Mouse (Mus musculus) hindbrain, postnatal 0 days (tissue): Measurements from ENCODE around the gene Ucn. TPM values are rescaled to one million over a fixed set of nuclear protein-coding genes. Genes with fewer than 3 reads are reported as not detected.

Experiments
- ATAC-seq: fragments of 200-750 bp; cut with Nextera tagmentation; 2 replicates; pipeline ENCODE4 v1.8.0; 2017; ENCODE audit warnings: mild to moderate bottlenecking, moderate TSS enrichment, moderate library complexity
- DNase-seq: peaks from one replicate; pipeline ENCODE4 v3.0.0-alpha.2; 2015; ENCODE audit warnings: low spot score
- H3K27ac ChIP-seq: fragments of 300-500 bp; sonication (generic); 2 replicates; pipeline ENCODE4 v1.5.1; 2014; ENCODE audit warnings: mild to moderate bottlenecking
- H3K27me3 ChIP-seq: fragments of 300-500 bp; sonication (generic); 2 replicates; pipeline ENCODE4 v1.6.1; 2014; ENCODE audit warnings: low read length, mixed read lengths; ENCODE audit not compliant: insufficient read depth
- H3K36me3 ChIP-seq: fragments of 300-500 bp; sonication (generic); 2 replicates; pipeline ENCODE4 v1.6.1; 2014; ENCODE audit warnings: low read length, mixed read lengths; ENCODE audit not compliant: insufficient read depth
- H3K4me1 ChIP-seq: fragments of 300-500 bp; sonication (generic); 2 replicates; pipeline ENCODE4 v1.6.1; 2014; ENCODE audit warnings: antibody characterized with exemption, low read length, mixed read lengths; ENCODE audit not compliant: insufficient read depth
- H3K4me2 ChIP-seq: fragments of 300-500 bp; sonication (generic); 2 replicates; pipeline ENCODE4 v1.6.1; 2014; ENCODE audit warnings: low read depth, mild to moderate bottlenecking, low read length, moderate library complexity, mixed read lengths
- H3K4me3 ChIP-seq: fragments of 300-500 bp; sonication (generic); 2 replicates; pipeline ENCODE4 v1.5.1; 2014; ENCODE audit warnings: low read length
- H3K9ac ChIP-seq: fragments of 300-500 bp; sonication (generic); replicated peaks from 2 replicates; pipeline ENCODE4 v1.6.1; 2014; ENCODE audit warnings: mild to moderate bottlenecking, low read length, moderate library complexity, mixed read lengths
- H3K9me3 ChIP-seq: fragments of 300-500 bp; sonication (generic); 2 replicates; pipeline ENCODE4 v1.6.1; 2016; ENCODE audit warnings: low read length, mixed read lengths
- CTCF ChIP-seq: IDR thresholded peaks from 2 replicates; pipeline ENCODE4 v1.5.1; 2016; ENCODE audit warnings: antibody characterized with exemption, control low read depth, low read depth
- WGBS: fragments of 180-500 bp; shearing (Covaris S2); extraction: QIAGEN DNeasy Blood & Tissue Kit; methylation state at CpG from one replicate; pipeline ENCODE4 v1.1.7; 2014; 5-methylcytosine and 5-hydroxymethylcytosine counted together
- polyA plus RNA-seq: library from polyadenylated mRNA; unstranded; fragments of >200 nt; fragmentation: Nextera tagmentation; extraction: Ambion mirVana; gene quantifications from 2 replicates; pipeline ENCODE4 v1.2.1, GENCODE M21; 2015
- total RNA-seq: library from RNA; depleted of rRNA; stranded (reverse); fragments of >200 nt; gene quantifications from 2 replicates; pipeline ENCODE4 v1.2.3, GENCODE M21; 2014

The Ucn gene
- total and polyA plus RNA-seq, 2 experiments from 2014 or later: 0.44 TPM; not detected in 1

DNA sequence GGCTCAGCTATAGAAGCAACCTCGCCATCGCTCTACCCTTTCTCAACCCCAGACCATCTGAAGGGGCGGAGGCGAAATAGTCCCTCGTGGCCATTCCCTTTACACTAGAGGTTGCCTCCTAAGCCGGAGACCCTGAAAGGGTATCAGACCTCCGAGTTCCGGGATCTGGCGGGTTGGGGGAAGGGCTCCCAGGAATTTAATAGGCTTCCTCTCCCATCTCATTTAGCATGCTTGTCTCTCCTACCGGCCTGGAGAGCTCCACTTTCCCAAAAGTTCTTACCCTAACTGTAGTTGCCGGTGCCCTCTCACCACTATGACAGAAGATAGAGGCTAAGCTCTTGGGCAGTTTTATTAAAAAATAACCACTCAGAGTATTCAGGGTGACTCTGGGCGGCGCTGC is 971 bp downstream of the Ucn start:
- DNase-seq: no peak
- peak overlapping the region; percentile 54 for H3K4me2 ChIP-seq
- H3K4me3 ChIP-seq: peak overlapping the region; percentile 34
- no peak overlapping the region for H3K9ac ChIP-seq
- WGBS: 3% methylated on average over 13 of the region's 13 CpGs
- peaks cover 38% of the 10 kb centered on the region for H3K27me3 ChIP-seq
- no peaks in the 10 kb centered on the region for H3K9me3 ChIP-seq
- no peak for ATAC-seq
- H3K36me3 ChIP-seq: no peaks in the 10 kb centered on the region
- H3K4me1 ChIP-seq: peaks cover 7% of the 10 kb centered on the region; the same call in 1 of the 2 replicates
- no peak for TF ChIP-seq CTCF
- H3K27ac ChIP-seq: no peak overlapping the region

DNA sequence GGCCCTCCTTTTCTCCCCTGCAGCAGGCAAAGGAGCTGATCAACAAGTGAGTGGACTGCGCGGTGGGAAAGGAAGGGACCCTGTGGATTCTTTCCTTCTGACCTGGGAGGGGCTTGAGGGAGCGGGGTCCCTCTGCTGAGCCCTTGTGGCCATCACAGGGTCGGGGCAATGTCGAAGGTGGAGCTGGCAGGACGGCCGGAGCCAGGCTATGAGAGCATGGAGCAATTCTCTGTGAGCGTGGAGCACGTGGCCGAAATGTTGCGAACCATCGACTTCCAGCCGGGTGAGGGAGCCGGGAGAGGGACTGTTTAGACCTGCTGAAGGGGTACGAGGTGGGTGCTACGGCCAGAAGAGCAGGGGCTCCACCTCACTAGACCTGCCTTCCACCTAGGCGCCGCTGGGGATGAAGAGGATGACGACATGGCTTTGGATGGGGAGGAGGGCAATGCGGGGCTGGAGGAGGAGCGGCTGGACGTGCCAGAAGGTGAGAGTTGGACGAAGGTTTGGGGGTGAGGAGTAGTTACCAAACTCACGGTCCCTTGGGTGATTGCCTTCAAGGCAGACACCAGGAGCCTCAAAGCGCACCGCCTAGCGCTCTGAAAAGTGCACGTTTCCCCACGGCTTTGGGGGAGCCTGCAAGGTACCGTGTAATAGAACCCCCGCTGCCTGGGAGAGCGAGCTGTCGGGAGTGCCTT is 1.8 kb downstream of the Ucn start:
- peaks cover 7% of the 10 kb centered on the region; the same call in 1 of the 2 replicates for H3K4me1 ChIP-seq
- H3K27me3 ChIP-seq: peaks cover 38% of the 10 kb centered on the region
- no peak for TF ChIP-seq CTCF
- no peak overlapping the region for H3K27ac ChIP-seq
- no peaks in the 10 kb centered on the region for H3K9me3 ChIP-seq
- H3K4me2 ChIP-seq: peak overlapping the region; percentile 54
- no peaks in the 10 kb centered on the region for H3K36me3 ChIP-seq
- ATAC-seq (no peak), DNase-seq (no peak)
- peak overlapping the region; percentile 34 for H3K4me3 ChIP-seq
- WGBS: under 1% methylated on average over 33 of the region's 33 CpGs
- H3K9ac ChIP-seq: no peak overlapping the region

DNA sequence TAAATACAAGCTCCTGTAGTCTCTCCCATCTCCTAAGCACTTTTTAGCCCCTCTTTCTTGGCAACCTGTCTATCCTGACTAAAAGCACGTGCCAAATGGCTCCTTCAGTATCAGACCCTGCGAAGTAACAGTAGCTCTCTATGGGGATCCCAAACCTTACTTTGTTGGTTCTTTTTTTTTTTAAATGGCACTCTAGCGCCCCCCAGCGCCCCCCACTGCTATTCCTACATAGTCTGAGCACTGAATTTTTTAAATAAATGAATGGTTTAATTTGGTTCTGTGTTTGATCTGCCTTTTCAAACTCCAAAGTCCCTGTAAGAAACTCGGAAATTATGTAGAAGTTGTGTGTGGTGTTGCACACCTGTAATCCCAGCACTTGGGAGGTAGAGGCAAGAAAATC is 12.6 kb downstream of the Ucn start:
- no peak for TF ChIP-seq CTCF
- no peak overlapping the region for H3K4me2 ChIP-seq
- no peaks in the 10 kb centered on the region for H3K36me3 ChIP-seq
- H3K9ac ChIP-seq: no peak overlapping the region
- DNase-seq (no peak), ATAC-seq (no peak)
- 42% methylated on average over 5 of the region's 5 CpGs for WGBS
- H3K9me3 ChIP-seq: no peaks in the 10 kb centered on the region
- no peaks in the 10 kb centered on the region for H3K4me1 ChIP-seq
- H3K27me3 ChIP-seq: no peaks in the 10 kb centered on the region
- H3K27ac ChIP-seq: no peak overlapping the region
- H3K4me3 ChIP-seq: no peak overlapping the region

- no peak overlapping the region for H3K4me3 ChIP-seq
- H3K4me2 ChIP-seq: no peak overlapping the region
- H3K4me1 ChIP-seq: no peaks in the 10 kb centered on the region
- no peak for ATAC-seq
- no peaks in the 10 kb centered on the region for H3K36me3 ChIP-seq
- no peaks in the 10 kb centered on the region for H3K9me3 ChIP-seq
- no peak for DNase-seq
- H3K27me3 ChIP-seq: no peaks in the 10 kb centered on the region
- WGBS: 43% methylated on average over 2 of the region's 2 CpGs
- no peak overlapping the region for H3K9ac ChIP-seq
- no peak overlapping the region for H3K27ac ChIP-seq
- TF ChIP-seq CTCF: no peak
Measured at GRCm38 (mm10) chr5:31123481-31123880, 15.1 kb downstream of the Ucn start.

DNA sequence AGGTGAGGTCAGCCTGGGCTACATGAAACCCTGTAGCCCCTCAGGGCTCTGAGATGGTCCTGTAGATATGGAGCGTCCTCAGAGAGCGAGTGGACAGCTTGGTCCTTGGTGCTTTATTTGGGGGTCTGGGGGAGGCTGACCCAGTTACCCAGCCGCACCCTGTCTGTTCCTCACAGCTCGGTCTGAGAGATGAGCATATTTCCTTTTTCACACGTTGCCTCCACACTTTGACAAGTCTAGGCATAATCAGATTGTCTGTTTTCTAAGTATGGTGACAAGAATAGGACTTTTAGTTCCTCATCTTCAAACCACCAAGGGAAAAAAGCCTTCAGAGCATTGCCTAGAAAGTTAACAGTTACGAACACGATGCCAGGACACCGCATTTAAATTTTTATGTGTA is 17.5 kb downstream of the Ucn start:
- no peak overlapping the region for H3K27ac ChIP-seq
- WGBS: 88% methylated on average over 8 of the region's 8 CpGs
- no peaks in the 10 kb centered on the region for H3K36me3 ChIP-seq
- no peaks in the 10 kb centered on the region for H3K4me1 ChIP-seq
- ATAC-seq (no peak), DNase-seq (no peak)
- H3K9me3 ChIP-seq: no peaks in the 10 kb centered on the region
- no peak overlapping the region for H3K4me3 ChIP-seq
- no peaks in the 10 kb centered on the region for H3K27me3 ChIP-seq
- H3K9ac ChIP-seq: no peak overlapping the region
- no peak for TF ChIP-seq CTCF
- no peak overlapping the region for H3K4me2 ChIP-seq

GRCm38 (mm10) chr5:31116912-31117311 is 21.7 kb downstream of the Ucn start:
- no peak for TF ChIP-seq CTCF
- H3K4me2 ChIP-seq: no peak overlapping the region
- no peak for ATAC-seq
- no peaks in the 10 kb centered on the region for H3K27me3 ChIP-seq
- H3K27ac ChIP-seq: no peak overlapping the region
- H3K36me3 ChIP-seq: no peaks in the 10 kb centered on the region
- H3K4me3 ChIP-seq: no peak overlapping the region
- no peaks in the 10 kb centered on the region for H3K9me3 ChIP-seq
- no peaks in the 10 kb centered on the region for H3K4me1 ChIP-seq
- WGBS: 27% methylated on average over 10 of the region's 10 CpGs
- DNase-seq: no peak
- no peak overlapping the region for H3K9ac ChIP-seq

DNA sequence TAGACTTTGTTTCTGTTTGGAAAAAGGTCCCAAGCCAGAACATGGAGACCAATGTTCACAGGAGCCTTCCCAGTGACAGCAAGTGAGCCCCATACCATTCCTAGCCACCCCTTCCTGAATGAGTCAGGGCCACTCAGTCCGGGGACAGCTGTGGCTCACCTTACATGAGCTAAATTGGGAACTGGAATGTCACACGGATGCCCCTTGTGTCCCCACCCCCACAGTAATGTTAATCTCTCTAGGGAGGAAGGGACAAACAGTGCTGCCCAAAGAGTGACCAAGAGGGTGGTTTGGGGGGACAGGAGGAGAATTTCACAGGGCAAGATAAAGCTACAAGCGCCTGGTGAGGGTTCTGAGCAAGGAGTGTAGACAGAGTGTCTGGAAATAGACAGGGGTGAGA is 22.3 kb downstream of the Ucn start, which contains the start of gene Trim54:
Gene Trim54, plus strand, starts transcription at position 359 of the 400 bp plus-strand sequence.
- Histone ChIP-seq H3K9ac (no peak within 1 kb of the TSS), H3K4me2 (no peak within 1 kb of the TSS), H3K27ac (no peak within 1 kb of the TSS), H3K36me3 (no peaks in the 10 kb centered on the region), H3K4me3 (no peak within 1 kb of the TSS), H3K4me1 (no peaks in the 10 kb centered on the region), H3K9me3 (no peaks in the 10 kb centered on the region), H3K27me3 (no peaks in the 10 kb centered on the region)
- WGBS: 46% methylated on average over 3 of the region's 3 CpGs
- no peak for TF ChIP-seq CTCF
- ATAC-seq: no peak
- no peak for DNase-seq
